ENCODE assay signal across 14 mouse cellular contexts in genomic region chr3:86768553-86768952, GRCm38 (mm10).
DNase-seq lines count a peak whose midpoint lies in the region; ATAC-seq and TF ChIP-seq lines count a peak whose summit lies in the region.
"Had no signal": no experiment of that assay in that cellular context is flagged by ENCODE, and none has a peak within 500 bp of the region (broad histone marks: within the 10 kb centered on the region; RNA-seq: fewer than 3 reads in every experiment).

No protein-coding gene starts in this region.

- H3K36me3 ChIP-seq in heart, embryonic 13.5 days, result no peaks in the 10 kb centered on the region
- H3K36me3 ChIP-seq in heart, adult 2 months (ENCODE audit: control insufficient read depth, insufficient read depth, low read length), result no peaks in the 10 kb centered on the region
- peaks cover 4% of the 10 kb centered on the region; the same call in 1 of the 2 replicates for H3K36me3 ChIP-seq in limb, embryonic 10.5 days
- H3K36me3 ChIP-seq in midbrain, embryonic 15.5 days (replicated peaks), result no peaks in the 10 kb centered on the region
- H3K36me3 ChIP-seq: lung, embryonic 15.5 days had no signal

- no peaks in the 10 kb centered on the region for H3K27me3 ChIP-seq in heart, embryonic 13.5 days (replicated peaks)
- H3K27me3 ChIP-seq in heart, adult 2 months (ENCODE audit: control insufficient read depth, insufficient read depth, low read length), result no peaks in the 10 kb centered on the region
- H3K27me3 ChIP-seq in limb, embryonic 10.5 days (ENCODE audit: low read depth, poor library complexity, severe bottlenecking), result no peaks in the 10 kb centered on the region
- H3K27me3 ChIP-seq in midbrain, embryonic 15.5 days (replicated peaks), result no peaks in the 10 kb centered on the region
- H3K27me3 ChIP-seq: lung, embryonic 15.5 days had no signal

- H3K4me2 ChIP-seq in heart, embryonic 13.5 days, result 0 out of 2 replicates have a peak overlapping the region, but pooled peaks have one; percentile 9
- peak overlapping the region; percentile 7; the same call in 1 of the 2 replicates for H3K4me2 ChIP-seq in midbrain, embryonic 15.5 days
- H3K4me2 ChIP-seq: lung, embryonic 15.5 days had no signal

- peaks cover 13% of the 10 kb centered on the region for H3K4me1 ChIP-seq in heart, embryonic 13.5 days
- no peaks in the 10 kb centered on the region for H3K4me1 ChIP-seq in heart, adult 2 months (ENCODE audit: control insufficient read depth, insufficient read depth, low read length)
- H3K4me1 ChIP-seq in limb, embryonic 10.5 days, result peaks cover 41% of the 10 kb centered on the region
- peaks cover 13% of the 10 kb centered on the region for H3K4me1 ChIP-seq in midbrain, embryonic 15.5 days

- H3K9ac ChIP-seq in heart, embryonic 13.5 days, result no peak overlapping the region
- H3K9ac ChIP-seq in heart, adult 2 months (ENCODE audit: low read depth, low read length), result no peak overlapping the region
- no peak overlapping the region for H3K9ac ChIP-seq in midbrain, embryonic 15.5 days
- H3K9ac ChIP-seq: lung, embryonic 15.5 days had no signal

- no peak overlapping the region for H3K4me3 ChIP-seq in heart, embryonic 13.5 days
- H3K4me3 ChIP-seq in heart, adult 2 months, result no peak overlapping the region
- no peak overlapping the region for H3K4me3 ChIP-seq in limb, embryonic 10.5 days
- H3K4me3 ChIP-seq in midbrain, embryonic 15.5 days, result no peak overlapping the region
- H3K4me3 ChIP-seq: layer of hippocampus, adult 2 months; lung, embryonic 15.5 days had no signal

- WGBS in heart, embryonic 13.5 days, result 40% methylated on average over 8 of the region's 8 CpGs
- 61% methylated on average over 8 of the region's 8 CpGs for WGBS in heart, adult 2 months
- WGBS in limb, embryonic 10.5 days, result 14% methylated on average over 8 of the region's 8 CpGs
- WGBS in midbrain, embryonic 15.5 days, result 7% methylated on average over 8 of the region's 8 CpGs

- no peak for TF ChIP-seq POLR2A in heart, adult 2 months (IDR thresholded peaks at IDR 0.05; ENCODE audit: insufficient read depth, low read depth, low read length)

- no peak for DNase-seq in heart, adult 2 months
- DNase-seq in embryo, embryonic 11 days, result peak; percentile 70
- DNase-seq in limb, embryonic 10.5 days (ENCODE audit: low spot score), result peak; percentile 68
- no peak for DNase-seq in T-cell, adult 2 months (ENCODE audit: low spot score)
- no peak for DNase-seq in urinary bladder, postnatal 36 days (ENCODE audit: low spot score in 2 of 2)
- no peak for DNase-seq in adrenal gland, postnatal 36 days
- DNase-seq: cerebellum, postnatal 25 days; gastrocnemius, postnatal 10 days; left cerebral cortex, postnatal 4 days had no signal

- no peak for TF ChIP-seq CTCF in heart, adult 2 months (IDR thresholded peaks at IDR 0.05)

- H3K9me3 ChIP-seq in heart, embryonic 13.5 days, result no peaks in the 10 kb centered on the region
- no peaks in the 10 kb centered on the region for H3K9me3 ChIP-seq in limb, embryonic 10.5 days (replicated peaks)
- H3K9me3 ChIP-seq in midbrain, embryonic 15.5 days, result no peaks in the 10 kb centered on the region
- H3K9me3 ChIP-seq: lung, embryonic 15.5 days had no signal

- intact Hi-C loops in heart, adult 2 months (cut with DNase I), result loop anchor here (10.0 kb wide), 1 partner anchor 444 kb away; no protein-coding TSS in a partner anchor

- no peak for TF ChIP-seq EP300 in heart, adult 2 months (IDR thresholded peaks at IDR 0.05; ENCODE audit: insufficient read depth, low read depth, low read length)

- H3K79me2 ChIP-seq in heart, adult 2 months (replicated peaks; ENCODE audit: control insufficient read depth, insufficient read depth, low read length), result no peaks in the 10 kb centered on the region

- H3K27ac ChIP-seq in heart, embryonic 13.5 days (replicated peaks), result no peak overlapping the region
- no peak overlapping the region for H3K27ac ChIP-seq in heart, adult 2 months
- peak overlapping the region; percentile 82 for H3K27ac ChIP-seq in limb, embryonic 10.5 days
- H3K27ac ChIP-seq in midbrain, embryonic 15.5 days, result no peak overlapping the region
- H3K27ac ChIP-seq: lung, embryonic 15.5 days had no signal

- no peak for ATAC-seq in heart, embryonic 13.5 days (ENCODE audit: extremely low read depth, insufficient number of reproducible peaks, low FRiP score, low TSS enrichment)
- peak; percentile 50; the same call in 1 of the 2 replicates for ATAC-seq in midbrain, embryonic 15.5 days (replicated peaks)
- ATAC-seq: activated CD4-positive, CD25-positive, alpha-beta regulatory T cell, adult 4 months had no signal

Comparison
In these comparisons a context has a peak if more than half of its experiments do, and no peak if none do; other contexts are left out.
1. DNase-seq: peak in embryo, embryonic 11 days (single experiment) and limb, embryonic 10.5 days (single experiment); none in heart, adult 2 months (0 of 2), T-cell, adult 2 months (single experiment), urinary bladder, postnatal 36 days (0 of 2) and adrenal gland, postnatal 36 days (0 of 2).